Mouse (Mus musculus) heart, adult 8-10 months (tissue): Measurements from ENCODE around the gene Cux2. TPM values are rescaled to one million over a fixed set of nuclear protein-coding genes. Genes with fewer than 3 reads are reported as not detected.
A peak's percentile ranks its signal among the peaks of the same experiment; 100 is the strongest.

Experiments used
- DNase-seq: peaks from one replicate; pipeline ENCODE4 v3.0.0; 2022; ENCODE audit warnings: low spot score
- total RNA-seq, 4 experiments: library from RNA; stranded (reverse); gene quantifications; 2 replicates each; pipeline ENCODE4 v1.2.4; 2022

Gene Cux2
- total RNA-seq, 4 experiments from 2014 or later = 16.1 to 21.3 (median 20.0) TPM

DNA sequence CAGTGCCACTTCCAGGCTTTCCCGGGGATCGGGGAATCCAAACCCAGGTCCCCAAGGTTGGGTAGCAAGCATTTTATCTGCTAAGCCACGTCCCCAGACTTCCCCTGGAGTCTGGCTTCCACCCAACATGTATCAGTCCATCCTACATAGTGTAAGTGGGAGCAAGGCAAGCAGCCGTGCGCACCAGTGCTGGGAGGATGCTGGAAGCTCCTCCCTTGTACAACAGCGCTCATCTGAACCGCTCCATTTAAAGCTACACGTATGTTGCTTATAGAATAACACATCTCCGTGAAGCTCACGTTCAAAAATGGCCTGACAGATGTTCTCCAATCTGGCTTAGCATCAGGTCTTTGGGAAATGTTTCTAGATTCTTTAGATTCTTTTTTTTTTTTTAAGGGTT, 86.9 kb downstream of the Cux2 start:
- DNase-seq = no peak

DNA sequence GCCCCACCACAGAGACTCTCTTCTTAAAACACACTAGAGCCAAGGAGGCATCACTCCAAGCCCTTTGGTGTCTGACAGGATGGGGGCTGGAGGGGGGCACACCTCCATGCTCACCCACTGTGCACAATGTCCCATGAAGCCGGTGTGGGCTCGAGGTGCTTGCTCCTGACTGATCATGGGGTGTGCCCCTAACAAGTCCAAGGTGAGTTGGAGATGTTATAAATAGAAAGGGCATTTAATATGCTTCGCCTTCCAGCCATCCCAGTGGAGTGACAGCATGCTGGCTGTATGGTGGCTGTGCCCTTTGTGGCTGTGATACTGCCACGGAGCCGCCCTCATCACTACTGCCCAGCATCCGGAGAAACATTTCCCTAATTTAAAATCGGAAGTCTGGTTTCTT, 87.5 kb downstream of the Cux2 start:
- peak; percentile 15 for DNase-seq

DNA sequence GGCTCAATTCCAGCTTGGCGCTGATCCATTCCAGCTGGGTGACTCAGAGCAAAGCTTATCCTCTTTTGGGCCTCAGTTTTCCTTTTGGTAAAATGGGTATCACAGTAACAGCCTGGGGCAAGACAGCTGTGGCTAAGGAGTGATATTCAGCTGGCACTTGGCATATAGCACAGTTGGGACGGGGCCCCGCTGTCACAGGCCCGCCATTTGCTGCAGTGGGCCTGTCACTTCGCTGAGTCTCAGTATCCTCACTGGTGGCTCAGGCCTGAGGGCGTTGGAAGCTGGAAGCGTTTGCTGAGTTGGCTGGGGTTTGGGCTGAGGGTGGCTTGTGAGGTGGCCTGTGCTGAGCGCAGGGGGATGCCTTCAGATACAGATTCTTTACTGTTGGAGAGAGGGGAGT, 88.6 kb downstream of the Cux2 start:
- DNase-seq = no peak

DNA sequence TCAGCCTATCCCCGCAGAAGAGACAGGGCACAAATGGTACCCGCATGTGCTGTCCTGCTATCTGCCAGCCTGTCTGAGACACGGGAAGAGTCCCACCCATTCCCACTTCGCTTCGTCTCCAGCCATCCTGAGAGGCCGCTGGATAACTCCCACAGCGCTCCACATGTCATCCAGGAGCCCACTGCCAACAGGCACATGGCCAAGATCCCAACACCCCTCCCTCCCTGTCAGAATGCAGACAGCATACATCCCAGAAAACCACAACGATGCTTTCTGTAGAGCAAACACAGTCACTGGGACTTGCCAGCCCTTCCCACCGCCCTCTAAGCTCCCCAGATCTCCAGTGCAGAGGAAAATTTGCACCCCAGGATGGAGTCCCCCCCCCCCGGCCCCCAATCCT, 90.2 kb downstream of the Cux2 start:
- no peak for DNase-seq

DNA sequence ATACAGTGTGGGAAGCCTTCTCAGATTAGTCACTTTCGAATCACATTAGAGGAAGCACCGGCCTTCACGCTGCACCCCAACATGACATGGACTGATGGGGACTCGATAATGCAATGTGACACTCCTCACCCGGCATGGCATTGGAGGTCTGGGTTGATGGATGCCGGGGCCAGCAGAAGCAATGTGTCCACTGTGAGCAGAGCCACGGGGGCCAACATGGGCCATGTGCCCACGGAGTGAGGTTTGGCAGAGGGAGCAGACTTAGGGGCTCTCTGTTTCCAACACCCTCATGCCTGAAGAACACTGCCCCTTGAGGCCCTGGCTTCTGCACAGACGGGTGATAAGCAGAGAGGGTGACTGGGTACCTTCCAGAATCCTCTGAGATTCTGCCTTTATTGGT, 91.4 kb downstream of the Cux2 start:
- no peak for DNase-seq

DNA sequence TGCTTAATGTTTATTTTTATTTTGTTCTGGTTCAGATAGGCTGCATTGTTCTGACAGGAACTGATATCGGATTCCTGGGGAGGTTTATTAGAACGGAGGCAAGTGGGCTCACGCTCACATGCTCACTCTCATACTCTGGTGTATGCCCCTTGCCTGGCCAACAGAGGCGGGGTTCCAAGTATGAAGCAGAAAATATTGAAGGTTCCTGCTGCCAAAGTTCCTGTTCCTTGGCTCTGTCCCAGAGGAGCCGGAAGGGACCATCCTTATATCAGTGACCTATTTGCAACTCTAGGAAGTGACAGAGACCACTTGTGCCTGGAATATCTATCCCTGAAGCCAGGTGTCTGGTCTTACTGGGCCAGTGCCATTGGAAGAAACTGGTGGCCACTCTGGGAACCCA, 94.1 kb downstream of the Cux2 start:
- DNase-seq = no peak

DNA sequence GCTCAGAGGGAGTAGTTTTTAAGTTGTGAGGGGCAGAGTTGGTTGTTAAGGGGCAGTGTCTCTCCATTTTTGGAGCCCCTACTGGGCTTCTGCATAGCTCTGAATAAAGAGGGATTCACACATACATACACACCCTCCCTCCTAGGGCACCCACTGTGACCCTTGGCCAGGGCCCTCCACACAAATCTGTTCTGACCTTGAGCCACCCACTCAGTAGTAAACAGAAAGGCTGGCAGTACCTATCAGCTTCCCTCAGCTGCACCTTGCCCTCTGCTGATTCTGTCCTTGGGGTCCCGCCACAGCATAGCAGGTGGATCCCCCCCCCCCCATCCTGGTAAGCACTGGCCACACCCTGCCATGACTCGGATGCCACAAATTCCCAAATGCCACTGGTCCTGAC, 99.7 kb downstream of the Cux2 start:
- no peak for DNase-seq

DNA sequence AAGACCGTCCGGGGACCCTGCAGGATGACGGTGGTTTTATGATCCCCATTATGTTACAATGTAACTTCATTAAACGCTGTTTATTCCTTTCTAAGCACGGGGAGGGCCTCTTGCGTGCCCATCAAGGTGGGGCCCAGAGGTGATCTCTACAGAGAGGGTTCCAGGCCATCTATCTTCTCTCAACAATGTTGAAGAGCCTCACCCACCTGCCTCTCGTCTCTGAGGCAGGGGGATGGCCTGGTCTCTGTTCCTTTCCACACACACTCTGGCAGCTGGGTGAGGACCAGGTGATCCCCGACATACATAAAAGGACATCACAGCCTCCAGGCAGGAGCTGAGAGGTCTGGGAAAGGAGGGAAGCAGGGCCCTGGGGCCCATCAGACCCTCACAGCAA, 100.9 kb downstream of the Cux2 start:
- no peak for DNase-seq

DNA sequence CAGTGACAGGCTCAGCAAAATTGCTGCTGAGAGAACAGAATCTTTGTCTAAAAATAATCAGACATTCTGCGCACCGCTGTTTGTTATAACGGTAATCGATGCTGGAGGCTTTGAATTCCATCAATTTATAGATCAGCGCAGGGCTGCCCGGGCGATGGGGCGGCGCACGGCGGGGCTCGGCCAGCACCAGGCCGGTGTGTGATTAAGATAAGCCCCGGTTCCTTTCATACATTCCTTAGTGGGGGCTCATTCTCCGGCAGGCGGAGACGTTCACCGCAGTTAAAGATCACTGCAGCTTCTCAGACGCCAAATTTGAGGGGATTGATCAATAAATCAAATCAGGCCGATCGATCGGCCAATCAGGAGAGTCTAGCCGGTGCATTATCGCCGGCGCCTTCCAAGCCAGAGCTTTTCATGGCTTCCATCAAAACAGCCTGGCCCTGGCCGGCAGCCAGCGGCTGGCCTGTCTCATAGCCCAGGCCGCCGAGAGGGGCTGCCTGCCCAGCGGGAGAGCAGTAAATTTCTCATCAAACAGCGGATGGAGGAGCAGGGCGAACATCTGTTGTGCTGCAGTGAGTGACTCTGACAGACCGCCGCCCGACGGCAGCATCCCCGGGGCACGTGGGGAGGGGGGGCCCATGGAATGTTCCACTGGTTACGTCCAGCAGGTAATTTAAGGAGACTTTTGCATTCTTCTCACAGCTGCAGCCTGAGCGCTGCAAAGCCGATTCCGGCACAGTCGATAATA, 101.4 kb downstream of the Cux2 start:
- DNase-seq = no peak

DNA sequence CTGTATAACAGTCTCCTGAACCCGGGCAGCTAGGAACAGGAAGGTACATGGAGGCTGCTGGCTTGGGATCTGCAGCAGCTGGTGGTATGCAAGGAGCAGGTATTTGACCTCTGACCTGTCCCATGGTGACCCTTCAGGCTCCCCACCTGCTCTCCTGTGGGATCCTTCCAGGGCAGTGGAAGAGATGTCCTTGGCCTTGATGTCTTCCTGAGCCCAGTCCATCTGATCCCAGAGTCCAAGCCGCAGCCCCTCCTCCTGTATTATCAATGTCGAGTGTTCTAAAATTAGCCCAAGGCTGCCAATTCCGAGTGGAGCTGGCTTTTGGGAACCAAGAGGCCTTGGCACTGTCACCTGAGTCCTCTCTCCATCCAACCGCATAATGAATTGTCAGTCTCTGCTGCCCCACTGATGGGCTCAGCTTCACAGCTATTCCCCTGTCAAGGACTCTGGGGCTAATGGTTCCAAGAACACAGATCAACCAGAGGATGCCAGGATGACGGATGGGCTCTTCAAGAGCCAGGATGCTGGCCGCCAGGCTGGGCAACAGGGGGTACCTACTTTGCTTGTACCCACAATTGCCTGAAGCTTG, 103.2 kb downstream of the Cux2 start:
- DNase-seq = no peak

DNA sequence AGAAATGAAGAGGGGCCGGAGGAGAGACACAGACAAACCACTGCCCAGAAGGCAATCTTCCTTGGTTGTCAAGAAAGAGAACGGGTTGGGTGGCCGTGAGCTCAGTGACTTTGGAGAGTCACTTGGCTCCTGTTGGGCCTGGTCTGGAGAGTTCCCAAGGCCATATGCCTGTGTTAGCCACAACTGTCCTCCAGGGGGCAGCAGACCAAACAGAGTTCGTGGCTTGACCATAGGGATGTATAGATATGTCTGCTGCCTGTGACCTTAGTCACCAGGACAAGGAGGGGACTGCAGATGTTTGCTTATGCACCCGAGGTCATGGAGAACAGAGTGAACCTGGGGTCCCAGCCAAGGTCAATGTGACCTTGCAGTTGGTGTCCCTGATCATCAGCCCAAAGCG, 104.1 kb downstream of the Cux2 start:
- peak; percentile 40 for DNase-seq

DNA sequence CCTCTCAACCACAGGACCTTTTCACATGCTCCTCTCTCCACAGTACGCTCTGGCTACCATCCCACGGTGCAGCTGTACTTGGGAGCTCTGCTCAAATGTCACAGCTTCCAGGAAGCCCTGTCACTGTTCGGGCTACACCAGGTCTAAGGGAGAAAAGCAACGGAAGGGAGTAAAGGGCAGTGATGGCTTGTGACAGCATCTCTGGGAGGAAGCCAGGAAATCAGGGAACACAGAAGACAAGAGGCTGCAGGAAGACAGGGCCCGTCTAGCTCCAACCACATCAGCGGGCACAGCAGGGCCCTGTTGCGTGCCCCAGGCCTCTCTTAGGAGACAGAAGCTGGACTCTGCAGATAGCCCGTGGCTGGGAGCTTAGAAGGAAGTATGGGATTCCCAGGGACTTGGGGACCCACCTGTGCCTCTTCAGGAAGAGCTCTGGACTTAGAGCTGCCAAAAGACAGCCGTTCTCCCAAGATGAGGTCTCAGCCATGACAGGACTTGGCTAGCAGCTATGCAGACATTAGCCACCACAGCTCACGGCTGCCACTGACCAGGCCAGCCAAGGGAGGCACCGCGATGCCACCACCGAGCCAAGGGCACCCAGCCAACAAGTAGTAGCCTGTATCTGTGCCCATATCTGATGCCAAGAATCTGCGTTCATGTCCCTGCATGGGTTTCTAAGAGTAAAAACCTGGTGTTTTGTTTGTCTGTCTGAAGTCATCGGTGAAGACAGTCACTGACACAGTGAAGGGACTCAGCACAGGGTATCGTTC, 105.7 kb downstream of the Cux2 start:
- no peak for DNase-seq

DNA sequence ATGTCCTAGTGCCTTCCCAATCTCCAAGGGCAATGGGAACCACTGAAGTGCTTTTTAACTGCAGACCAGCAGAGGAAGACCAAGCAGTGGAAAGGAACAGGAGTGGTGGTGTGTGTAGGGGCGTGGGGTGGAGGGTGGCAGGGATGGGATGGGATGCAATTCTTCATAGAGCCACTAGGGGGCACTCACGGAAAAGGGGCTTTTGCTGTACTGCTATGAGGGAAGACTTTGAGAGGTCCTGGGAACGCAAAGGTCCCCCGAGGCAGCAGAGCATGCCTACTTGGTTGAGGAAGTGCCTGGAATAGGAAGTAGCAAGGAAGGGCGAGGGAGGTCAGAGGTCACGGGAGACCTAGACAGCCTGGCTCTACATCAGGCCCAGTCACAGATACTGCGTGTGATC, 106.4 kb downstream of the Cux2 start:
- DNase-seq = no peak

DNA sequence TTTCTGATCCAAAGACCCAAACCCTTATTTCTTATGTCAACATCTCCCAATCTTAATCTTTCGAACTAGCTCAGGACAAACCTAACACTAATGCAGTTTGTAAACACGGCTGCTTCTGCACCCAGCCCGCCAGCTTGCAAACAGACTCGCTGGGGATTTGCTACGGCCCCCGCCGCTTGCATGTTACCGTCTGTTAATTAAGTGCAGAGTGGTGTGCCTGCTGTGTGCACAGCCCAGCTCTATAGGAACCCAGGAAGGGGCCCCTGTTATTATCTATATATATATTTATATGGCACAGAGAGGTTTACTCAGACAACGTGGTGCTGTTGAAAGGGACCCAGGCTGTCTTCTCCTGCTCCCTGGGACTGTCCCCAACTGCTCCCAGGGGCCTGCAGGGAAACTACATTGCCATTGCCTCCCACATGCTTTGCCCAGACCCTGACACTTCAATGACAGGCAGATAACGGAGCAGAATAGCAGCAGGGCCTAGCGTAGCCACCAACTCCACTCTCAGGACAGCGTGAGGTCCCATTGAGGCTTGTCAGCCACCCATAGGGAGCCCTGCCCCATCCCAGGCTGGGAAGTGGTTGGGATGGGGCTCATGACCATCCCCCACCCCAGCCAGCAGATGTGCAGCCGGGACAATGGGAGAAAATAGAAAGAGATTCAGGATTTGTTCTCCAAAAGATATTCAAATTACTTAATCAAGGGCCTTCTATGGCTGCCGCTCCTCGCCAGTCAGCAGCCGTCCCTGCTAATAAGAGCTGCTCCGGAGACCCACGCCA, 111.6 kb downstream of the Cux2 start:
- DNase-seq = no peak

DNA sequence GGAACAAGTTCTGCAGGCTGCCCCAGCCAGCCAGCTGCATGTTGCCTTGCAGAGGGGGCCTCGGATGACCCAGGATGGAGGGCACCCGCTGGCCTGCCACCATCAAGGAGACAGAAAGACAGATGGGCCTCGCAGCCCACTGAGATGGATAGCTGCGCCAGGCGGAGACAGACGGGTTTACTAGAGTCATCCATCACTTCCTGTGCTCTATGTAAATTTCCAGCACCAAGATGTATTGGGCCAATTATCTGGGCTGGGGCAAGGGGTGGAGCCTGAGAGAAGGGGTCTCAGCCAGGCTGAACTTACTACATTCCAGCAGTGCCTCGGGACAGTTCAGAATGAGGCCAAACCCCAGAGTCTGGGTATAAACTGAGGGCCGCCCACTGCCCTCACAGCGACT, 119.6 kb downstream of the Cux2 start:
- no peak for DNase-seq

DNA sequence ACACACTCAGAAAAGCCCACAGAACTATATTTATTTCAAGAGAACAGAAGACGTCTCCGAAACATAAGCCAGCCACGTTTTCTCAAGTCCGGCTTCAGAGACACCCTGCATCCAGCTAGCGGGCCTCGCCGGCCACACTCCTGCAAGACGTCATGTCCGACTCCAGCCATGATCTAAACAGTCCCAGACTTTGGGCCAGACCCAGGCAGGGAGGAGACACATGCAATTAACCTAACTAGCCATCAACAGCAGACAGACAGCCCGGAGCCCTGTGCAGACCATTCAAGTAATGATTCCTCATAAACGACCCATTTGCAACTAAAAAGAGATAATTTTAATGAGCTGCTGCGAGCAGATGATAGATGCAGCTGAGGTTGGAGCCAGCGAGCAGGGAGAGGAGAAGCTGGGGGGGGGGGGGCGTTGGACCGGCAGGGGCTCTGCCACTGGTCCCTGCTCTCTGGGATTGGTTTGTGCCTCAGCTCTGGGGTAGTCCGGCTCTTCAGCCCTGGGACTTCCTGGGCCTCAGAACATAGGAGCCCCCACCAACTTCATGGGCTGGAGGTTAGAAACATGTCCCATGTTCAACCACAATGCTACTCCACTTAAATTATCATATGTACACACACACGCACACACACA, 121.4 kb downstream of the Cux2 start:
- DNase-seq = no peak

DNA sequence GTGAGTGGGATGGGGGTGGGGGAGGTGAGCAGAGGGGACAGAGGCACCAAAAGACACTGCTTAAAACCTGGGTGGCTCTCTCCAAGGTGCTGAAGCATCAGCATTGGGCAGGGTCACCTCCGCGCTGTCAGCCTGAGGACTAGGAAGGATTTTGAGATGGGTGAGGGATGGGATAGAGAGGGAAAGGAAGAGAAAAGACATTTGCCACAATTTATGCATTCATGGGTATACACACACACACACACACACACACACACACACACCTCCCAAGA, 123.4 kb downstream of the Cux2 start:
- DNase-seq = no peak

DNA sequence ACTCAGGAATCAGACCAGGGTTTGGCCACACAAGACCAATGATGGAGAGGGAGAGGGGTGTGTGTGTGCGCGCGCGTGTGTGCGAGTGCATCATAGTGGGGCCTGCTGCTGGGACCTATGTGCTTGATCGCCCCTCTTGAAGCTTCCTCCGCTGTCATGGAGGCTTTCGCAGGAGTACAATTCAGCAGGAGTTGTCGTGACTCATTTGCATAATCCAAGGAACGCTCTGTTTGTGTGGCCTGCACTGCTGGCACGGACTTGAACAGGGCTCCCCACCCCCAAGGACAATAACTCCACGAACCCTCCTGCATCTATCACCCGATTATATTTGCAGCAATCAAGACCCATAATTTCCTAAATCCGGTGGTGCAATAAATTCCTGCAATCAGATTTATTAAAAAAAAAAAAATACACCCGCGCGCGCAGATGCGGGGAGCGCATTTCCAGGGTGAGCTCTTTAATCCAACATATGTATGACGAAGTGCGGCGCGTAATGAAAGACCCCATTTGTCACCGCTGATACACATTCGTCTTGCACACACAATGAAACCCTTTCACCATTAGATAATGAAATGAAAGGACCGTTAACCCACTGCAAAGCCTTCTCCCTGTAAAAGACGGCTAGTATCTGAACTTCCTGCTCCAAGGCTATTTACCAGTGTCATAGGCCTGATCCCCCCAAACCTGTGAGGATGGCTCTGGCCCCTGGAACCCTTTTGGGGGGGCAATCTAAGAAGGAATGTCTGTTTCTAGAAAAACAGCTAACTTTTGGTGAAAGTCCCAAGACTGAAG, 124.0 kb downstream of the Cux2 start:
- no peak for DNase-seq

DNA sequence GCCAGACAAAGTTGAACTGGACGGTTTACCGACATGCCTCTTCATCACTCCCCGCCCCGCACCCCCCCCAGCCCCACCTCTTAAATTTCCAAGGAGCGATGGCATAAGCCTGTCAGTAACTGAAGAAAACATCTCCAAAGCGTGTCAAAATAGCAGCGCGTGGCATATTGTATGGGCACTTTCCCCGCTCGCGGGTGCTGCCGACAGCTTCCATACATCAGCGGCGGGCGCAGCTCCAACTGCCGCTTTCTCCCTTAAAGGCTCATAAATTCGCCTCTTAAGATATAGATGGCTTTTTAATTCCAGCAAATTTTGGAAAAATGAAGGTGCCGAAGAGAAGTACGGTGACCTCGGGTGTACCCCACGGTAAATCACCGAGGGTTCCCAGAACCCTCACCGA, 124.6 kb downstream of the Cux2 start:
- no peak for DNase-seq

DNA sequence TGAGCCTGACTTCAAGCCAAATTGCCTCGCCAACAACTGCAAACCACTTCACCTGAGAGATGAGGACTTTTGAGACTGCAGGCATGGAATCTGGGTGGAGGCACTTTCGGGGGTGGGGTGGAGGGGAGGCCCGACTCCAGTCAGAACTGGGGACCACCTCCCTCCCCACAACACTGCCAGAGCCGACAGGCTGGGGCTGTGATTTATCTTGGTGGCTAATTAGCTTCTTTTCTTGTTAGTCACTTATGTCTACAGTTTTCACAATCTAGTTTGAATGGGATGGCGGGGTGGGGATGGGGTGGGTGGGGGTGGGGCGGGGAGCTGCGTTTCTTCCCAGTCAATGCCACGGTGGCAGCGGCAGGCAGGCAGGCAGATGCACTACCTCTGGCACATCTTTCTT, 125.5 kb downstream of the Cux2 start:
- DNase-seq = no peak
